Mouse (Mus musculus) embryonic facial prominence, embryonic 13.5 days (tissue): ENCODE data around the gene Cic. TPM values are rescaled to one million over a fixed set of nuclear protein-coding genes. Genes with fewer than 3 reads are reported as not detected.

Experiments
- ATAC-seq: fragments of 200-750 bp; cut with Nextera tagmentation; 2 replicates; pipeline ENCODE4 v1.8.0; 2017; ENCODE audit warnings: low read depth; ENCODE audit not compliant: insufficient number of reproducible peaks, insufficient read depth, low FRiP score, low TSS enrichment
- H3K27ac ChIP-seq: fragments of 300-500 bp; sonication (generic); 2 replicates; pipeline ENCODE4 v1.5.1; 2015; ENCODE audit warnings: moderate library complexity, mild to moderate bottlenecking, inconsistent platforms
- H3K27me3 ChIP-seq: fragments of 300-500 bp; sonication (generic); 2 replicates; pipeline ENCODE4 v1.6.1; 2015; ENCODE audit warnings: mild to moderate bottlenecking, inconsistent platforms
- H3K36me3 ChIP-seq: fragments of 300-500 bp; sonication (generic); 2 replicates; pipeline ENCODE4 v1.6.1; 2015; ENCODE audit warnings: mild to moderate bottlenecking, inconsistent platforms
- H3K4me1 ChIP-seq: fragments of 300-500 bp; sonication (generic); 2 replicates; pipeline ENCODE4 v1.6.1; 2015; ENCODE audit warnings: inconsistent platforms
- H3K4me2 ChIP-seq: fragments of 300-500 bp; sonication (generic); 2 replicates; pipeline ENCODE4 v1.6.1; 2015; ENCODE audit warnings: moderate library complexity, mild to moderate bottlenecking, inconsistent platforms
- H3K4me3 ChIP-seq: fragments of 300-500 bp; sonication (generic); 2 replicates; pipeline ENCODE4 v1.5.1; 2015; ENCODE audit warnings: mild to moderate bottlenecking, inconsistent platforms
- H3K9ac ChIP-seq: fragments of 300-500 bp; sonication (generic); 2 replicates; pipeline ENCODE4 v1.6.1; 2015; ENCODE audit warnings: mild to moderate bottlenecking, inconsistent platforms
- H3K9me3 ChIP-seq: fragments of 300-500 bp; sonication (generic); 2 replicates; pipeline ENCODE4 v1.6.1; 2016; ENCODE audit warnings: inconsistent platforms
- WGBS: fragments of 180-500 bp; shearing (Covaris S2); methylation state at CpG from one replicate; pipeline ENCODE4 v1.1.7; 2015; ENCODE audit warnings: mixed read lengths; 5-methylcytosine and 5-hydroxymethylcytosine counted together
- polyA plus RNA-seq: library from polyadenylated mRNA; unstranded; fragments of >200 nt; fragmentation: Nextera tagmentation; extraction: Ambion mirVana; gene quantifications from 2 replicates; pipeline ENCODE4 v1.2.1, GENCODE M21; 2015

Gene Cic
- polyA plus RNA-seq, 1 experiment from 2014 or later, result 46.2 TPM

DNA sequence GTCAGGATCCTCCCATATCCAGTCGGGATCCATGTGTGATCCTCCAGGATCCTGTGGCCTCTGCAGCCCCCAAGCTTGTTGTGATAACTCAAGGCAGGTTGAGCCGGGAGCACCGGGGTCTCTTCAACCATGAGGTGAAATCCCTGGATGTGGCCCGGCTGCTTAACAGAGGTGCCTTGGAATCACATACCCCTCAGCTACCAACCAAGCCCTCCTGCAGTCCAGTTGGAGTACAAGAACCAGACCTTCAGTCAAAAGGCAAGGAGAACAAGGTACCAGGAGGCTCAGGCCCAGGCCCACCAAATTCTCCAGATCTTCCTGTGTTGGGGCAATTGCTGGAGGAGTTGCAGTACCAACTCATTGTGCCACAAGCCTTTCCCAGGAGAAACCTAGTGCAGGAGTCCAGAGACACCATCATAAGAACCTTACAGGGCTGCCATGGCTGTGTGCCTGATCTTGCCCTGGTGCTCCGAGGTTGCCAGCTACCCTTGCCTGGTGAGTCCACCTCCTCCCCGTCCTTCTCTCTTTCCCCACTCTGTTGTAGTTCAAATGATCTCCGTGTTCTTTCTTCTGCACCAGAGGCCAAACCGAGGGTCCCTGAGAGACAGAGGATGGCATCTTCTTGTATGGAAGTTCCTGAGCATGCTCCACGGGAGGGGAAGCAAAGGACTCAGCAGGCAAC, 35.6 kb downstream of the Cic start:
- no peak overlapping the region for H3K4me2 ChIP-seq
- H3K9ac ChIP-seq, result no peak overlapping the region
- H3K4me3 ChIP-seq, result no peak overlapping the region
- ATAC-seq, result no peak
- H3K9me3 ChIP-seq, result no peaks in the 10 kb centered on the region
- 74% methylated on average over 9 of the region's 9 CpGs for WGBS
- no peaks in the 10 kb centered on the region for H3K36me3 ChIP-seq
- peaks cover 8% of the 10 kb centered on the region for H3K27me3 ChIP-seq
- peaks cover 16% of the 10 kb centered on the region for H3K4me1 ChIP-seq
- no peak overlapping the region for H3K27ac ChIP-seq

GRCm38 (mm10) chr7:25303685-25304006, 36.1 kb downstream of the Cic start:
- no peak overlapping the region for H3K9ac ChIP-seq
- H3K4me2 ChIP-seq, result no peak overlapping the region
- WGBS, result 84% methylated on average over 3 of the region's 3 CpGs
- H3K36me3 ChIP-seq, result no peaks in the 10 kb centered on the region
- peaks cover 11% of the 10 kb centered on the region for H3K4me1 ChIP-seq
- H3K27ac ChIP-seq, result no peak overlapping the region
- no peak for ATAC-seq
- H3K9me3 ChIP-seq, result no peaks in the 10 kb centered on the region
- no peak overlapping the region for H3K4me3 ChIP-seq
- peaks cover 13% of the 10 kb centered on the region for H3K27me3 ChIP-seq

DNA sequence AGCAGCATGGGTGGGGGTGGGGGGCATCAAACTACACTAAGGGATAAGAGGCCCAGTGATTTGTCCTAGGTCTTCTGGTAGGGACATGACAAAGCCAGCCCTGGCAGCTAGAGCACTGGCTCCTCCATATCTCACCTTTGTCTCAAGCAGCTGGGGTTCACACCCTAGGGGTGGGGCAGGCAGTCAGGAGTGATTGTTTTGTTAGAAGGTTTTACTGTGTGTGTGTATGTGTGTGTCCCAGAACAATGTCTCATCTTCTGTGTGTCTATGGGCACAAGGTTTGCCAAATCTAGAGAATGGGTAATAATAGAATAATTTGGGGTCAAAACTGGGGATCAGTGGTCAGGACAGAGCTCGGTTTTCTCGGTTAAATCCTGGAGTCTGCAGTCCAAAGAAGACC, 38.0 kb downstream of the Cic start:
- Histone ChIP-seq H3K27ac (no peak overlapping the region), H3K4me1 (peaks cover 10% of the 10 kb centered on the region), H3K27me3 (peaks cover 22% of the 10 kb centered on the region), H3K9ac (peak overlapping the region; percentile 49; the same call in 1 of the 2 replicates), H3K9me3 (no peaks in the 10 kb centered on the region), H3K36me3 (no peaks in the 10 kb centered on the region), H3K4me2 (peak overlapping the region; percentile 93), H3K4me3 (peak overlapping the region; percentile 56)
- WGBS, result 4% methylated on average over 2 of the region's 2 CpGs
- ATAC-seq, result no peak

DNA sequence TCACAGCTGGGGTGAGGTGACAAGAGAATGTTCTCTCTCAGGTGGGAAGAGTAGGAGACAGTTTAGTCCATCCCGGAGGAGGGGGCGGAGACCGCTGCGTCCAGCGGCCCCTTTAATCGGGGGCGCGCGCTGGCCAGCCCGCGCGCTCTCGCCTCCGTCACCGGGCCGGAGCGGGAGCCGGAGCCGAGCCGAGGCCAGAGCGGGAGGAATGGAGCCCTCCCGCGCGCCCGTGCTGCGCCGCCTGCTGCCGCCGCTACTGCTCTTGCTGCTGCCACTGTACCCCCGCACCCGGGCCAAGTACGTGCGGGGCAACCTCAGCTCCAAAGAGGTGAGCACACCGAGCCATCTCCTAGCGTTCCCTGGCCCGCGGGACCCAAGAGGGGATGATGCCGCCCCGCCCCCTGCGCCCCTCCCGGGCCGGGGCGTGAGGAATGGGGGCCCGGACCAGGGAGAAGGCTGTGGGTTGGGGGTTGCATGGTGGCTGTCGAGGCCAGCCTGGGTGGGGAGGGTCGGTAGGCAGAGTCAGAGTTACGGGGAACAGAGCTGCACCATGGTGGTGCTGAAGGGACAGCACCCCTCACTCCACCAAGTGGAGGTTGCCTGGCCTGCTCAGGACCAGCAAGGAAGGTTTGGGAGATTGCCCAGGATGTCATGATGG, 38.6 kb downstream of the Cic start, which contains the start of gene Tmem145:
Gene Tmem145 (plus strand): TSS at position 151 of the 658 bp plus-strand sequence.
- ATAC-seq, result peak; percentile 72
- Histone ChIP-seq H3K27ac (peak within 1 kb of the TSS; percentile 12; the same call in 1 of the 2 replicates), H3K9me3 (no peaks in the 10 kb centered on the region), H3K4me2 (peak within 1 kb of the TSS; percentile 93), H3K36me3 (no peaks in the 10 kb centered on the region), H3K4me3 (peak within 1 kb of the TSS; percentile 56), H3K9ac (peak within 1 kb of the TSS; percentile 49), H3K4me1 (peaks cover 10% of the 10 kb centered on the region), H3K27me3 (peaks cover 25% of the 10 kb centered on the region)
- WGBS, result 2% methylated on average over 46 of the region's 47 CpGs

- H3K9ac ChIP-seq, result no peak overlapping the region
- H3K27me3 ChIP-seq, result peaks cover 30% of the 10 kb centered on the region
- no peak for ATAC-seq
- no peak overlapping the region for H3K4me3 ChIP-seq
- WGBS, result 49% methylated on average over 2 of the region's 2 CpGs
- peak overlapping the region; percentile 93; the same call in 1 of the 2 replicates for H3K4me2 ChIP-seq
- peaks cover 10% of the 10 kb centered on the region for H3K4me1 ChIP-seq
- H3K9me3 ChIP-seq, result no peaks in the 10 kb centered on the region
- H3K36me3 ChIP-seq, result no peaks in the 10 kb centered on the region
- H3K27ac ChIP-seq, result no peak overlapping the region
Observed at GRCm38 (mm10) chr7:25306614-25306996, 39.1 kb downstream of the Cic start.

DNA sequence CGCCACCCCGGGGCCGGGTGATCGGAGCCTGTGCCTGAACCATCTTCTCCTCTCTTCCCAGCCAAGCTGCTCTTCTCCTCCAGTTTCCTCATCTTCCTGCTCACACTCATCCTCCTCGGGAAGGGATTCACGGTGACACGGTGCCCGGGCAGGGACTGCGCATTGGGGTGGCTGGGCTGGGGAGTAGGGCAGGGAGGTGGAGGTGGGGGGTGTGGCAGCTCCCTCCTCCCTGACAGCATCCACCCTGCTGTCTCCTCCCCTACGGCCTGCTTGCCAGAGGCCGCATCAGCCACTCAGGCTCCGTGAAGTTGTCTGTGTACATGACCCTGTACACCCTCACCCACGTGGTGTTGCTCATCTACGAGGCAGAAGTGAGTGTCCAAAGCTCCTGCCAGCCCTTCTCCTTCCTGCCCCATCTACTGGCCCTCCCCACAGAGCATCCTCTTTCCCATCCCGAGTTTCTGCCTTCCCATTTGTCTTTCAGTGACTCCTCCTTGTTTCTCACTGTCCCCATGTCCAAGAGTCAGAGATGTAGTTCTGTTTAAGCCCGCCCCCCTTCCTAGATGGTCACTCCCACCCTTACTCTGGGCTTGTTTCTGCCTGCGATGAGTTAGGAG, 41.3 kb downstream of the Cic start:
- no peaks in the 10 kb centered on the region for H3K9me3 ChIP-seq
- peaks cover 52% of the 10 kb centered on the region for H3K27me3 ChIP-seq
- no peaks in the 10 kb centered on the region for H3K36me3 ChIP-seq
- H3K4me1 ChIP-seq, result peaks cover 10% of the 10 kb centered on the region
- H3K9ac ChIP-seq, result no peak overlapping the region
- no peak overlapping the region for H3K4me2 ChIP-seq
- H3K4me3 ChIP-seq, result no peak overlapping the region
- no peak overlapping the region for H3K27ac ChIP-seq
- 59% methylated on average over 17 of the region's 17 CpGs for WGBS
- no peak; the same call in 1 of the 2 replicates for ATAC-seq

- 81% methylated on average over 9 of the region's 9 CpGs for WGBS
- H3K4me3 ChIP-seq, result no peak overlapping the region
- no peak overlapping the region for H3K4me2 ChIP-seq
- H3K27me3 ChIP-seq, result peaks cover 58% of the 10 kb centered on the region
- peaks cover 10% of the 10 kb centered on the region for H3K4me1 ChIP-seq
- no peak for ATAC-seq
- H3K9me3 ChIP-seq, result no peaks in the 10 kb centered on the region
- no peaks in the 10 kb centered on the region for H3K36me3 ChIP-seq
- H3K9ac ChIP-seq, result no peak overlapping the region
- no peak overlapping the region for H3K27ac ChIP-seq
Observed at GRCm38 (mm10) chr7:25309425-25309824, 41.9 kb downstream of the Cic start.

DNA sequence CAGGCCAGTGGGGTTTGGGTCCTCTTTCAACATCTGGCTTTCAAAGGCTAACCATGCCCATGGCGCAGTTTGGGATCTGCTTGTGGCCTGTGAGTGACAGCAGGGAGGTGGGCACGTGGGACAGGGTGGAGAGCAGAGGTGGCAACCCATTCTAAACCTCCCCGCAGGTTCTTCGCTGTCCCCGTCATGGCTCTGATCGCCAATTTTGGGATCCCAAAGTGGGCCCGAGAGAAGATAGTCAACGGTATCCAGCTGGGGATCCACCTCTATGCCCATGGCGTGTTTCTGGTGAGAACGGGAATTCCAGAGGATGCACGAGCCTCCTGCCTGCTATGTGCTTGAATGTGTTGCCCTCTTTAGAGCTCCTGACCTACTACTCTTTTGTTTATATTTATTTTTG, 43.7 kb downstream of the Cic start:
- WGBS, result 78% methylated on average over 11 of the region's 11 CpGs
- H3K4me2 ChIP-seq, result no peak overlapping the region
- H3K9ac ChIP-seq, result no peak overlapping the region
- no peaks in the 10 kb centered on the region for H3K36me3 ChIP-seq
- H3K27ac ChIP-seq, result no peak overlapping the region
- H3K9me3 ChIP-seq, result no peaks in the 10 kb centered on the region
- no peak overlapping the region for H3K4me3 ChIP-seq
- ATAC-seq, result no peak
- H3K27me3 ChIP-seq, result peaks cover 72% of the 10 kb centered on the region
- peaks cover 16% of the 10 kb centered on the region for H3K4me1 ChIP-seq

DNA sequence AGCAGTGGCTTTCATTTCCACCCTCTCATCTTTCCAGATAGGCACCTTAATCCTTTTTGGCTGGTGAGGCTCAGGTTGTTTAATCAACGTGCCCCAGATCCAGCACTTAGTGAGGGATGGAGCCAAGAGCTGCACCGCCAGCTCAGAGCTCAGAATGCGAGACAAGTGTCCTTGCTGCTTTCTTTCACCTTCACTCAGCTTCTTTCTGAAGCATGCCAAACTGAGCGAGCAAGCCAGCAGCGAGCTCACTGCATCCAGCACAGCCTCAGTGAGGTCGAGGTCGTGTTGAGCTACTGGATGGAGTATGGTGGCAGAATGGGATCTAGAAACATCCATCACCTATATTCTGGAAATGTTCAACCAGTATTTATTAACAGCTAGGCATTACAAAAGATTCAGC, 45.8 kb downstream of the Cic start:
- Histone ChIP-seq H3K4me1 (peaks cover 26% of the 10 kb centered on the region), H3K36me3 (no peaks in the 10 kb centered on the region), H3K4me2 (no peak overlapping the region), H3K9ac (no peak overlapping the region), H3K9me3 (no peaks in the 10 kb centered on the region), H3K4me3 (no peak overlapping the region), H3K27me3 (peaks cover 63% of the 10 kb centered on the region), H3K27ac (no peak overlapping the region)
- no peak for ATAC-seq
- WGBS, result 46% methylated on average over 7 of the region's 7 CpGs

DNA sequence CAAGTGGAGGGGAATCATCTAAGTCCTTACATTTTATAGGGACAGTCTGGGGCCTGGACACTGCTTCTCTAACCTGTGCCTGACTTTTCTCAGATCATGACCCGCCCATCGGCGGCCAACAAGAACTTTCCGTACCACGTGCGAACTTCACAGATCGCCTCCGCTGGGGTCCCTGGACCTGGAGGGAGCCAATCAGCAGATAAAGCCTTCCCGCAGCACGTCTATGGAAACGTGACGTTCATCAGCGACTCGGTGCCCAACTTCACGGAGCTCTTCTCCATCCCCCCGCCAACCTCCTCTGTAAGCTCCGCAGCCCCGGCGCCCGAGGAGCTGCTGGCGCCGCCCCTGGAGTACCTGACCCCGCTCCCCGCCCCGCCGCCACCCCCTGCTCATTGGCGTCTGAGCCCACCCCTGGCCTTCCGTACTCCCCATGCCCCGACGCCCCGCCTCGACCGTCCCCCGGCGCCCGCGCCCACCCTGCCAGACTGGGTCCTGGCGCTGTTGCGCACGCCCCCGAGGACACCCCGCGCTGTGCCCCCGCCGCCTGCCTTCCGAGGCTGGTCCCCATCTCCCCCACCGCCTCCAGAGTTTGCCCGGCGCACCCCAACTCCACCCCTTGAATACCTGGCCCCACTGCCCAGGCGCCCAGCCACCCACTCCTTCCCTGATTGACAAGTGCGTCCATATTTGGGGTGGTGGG, 47.3 kb downstream of the Cic start:
- WGBS, result 1% methylated on average over 51 of the region's 51 CpGs
- Histone ChIP-seq H3K4me2 (peak overlapping the region; percentile 99), H3K4me1 (peaks cover 32% of the 10 kb centered on the region), H3K27ac (no peak overlapping the region), H3K9me3 (no peaks in the 10 kb centered on the region), H3K36me3 (0 out of 2 replicates have a peak, but pooled peaks cover under 1% of the 10 kb centered on the region), H3K27me3 (peaks cover 50% of the 10 kb centered on the region), H3K9ac (peak overlapping the region; percentile 71), H3K4me3 (peak overlapping the region; percentile 73)
- ATAC-seq, result no peak

DNA sequence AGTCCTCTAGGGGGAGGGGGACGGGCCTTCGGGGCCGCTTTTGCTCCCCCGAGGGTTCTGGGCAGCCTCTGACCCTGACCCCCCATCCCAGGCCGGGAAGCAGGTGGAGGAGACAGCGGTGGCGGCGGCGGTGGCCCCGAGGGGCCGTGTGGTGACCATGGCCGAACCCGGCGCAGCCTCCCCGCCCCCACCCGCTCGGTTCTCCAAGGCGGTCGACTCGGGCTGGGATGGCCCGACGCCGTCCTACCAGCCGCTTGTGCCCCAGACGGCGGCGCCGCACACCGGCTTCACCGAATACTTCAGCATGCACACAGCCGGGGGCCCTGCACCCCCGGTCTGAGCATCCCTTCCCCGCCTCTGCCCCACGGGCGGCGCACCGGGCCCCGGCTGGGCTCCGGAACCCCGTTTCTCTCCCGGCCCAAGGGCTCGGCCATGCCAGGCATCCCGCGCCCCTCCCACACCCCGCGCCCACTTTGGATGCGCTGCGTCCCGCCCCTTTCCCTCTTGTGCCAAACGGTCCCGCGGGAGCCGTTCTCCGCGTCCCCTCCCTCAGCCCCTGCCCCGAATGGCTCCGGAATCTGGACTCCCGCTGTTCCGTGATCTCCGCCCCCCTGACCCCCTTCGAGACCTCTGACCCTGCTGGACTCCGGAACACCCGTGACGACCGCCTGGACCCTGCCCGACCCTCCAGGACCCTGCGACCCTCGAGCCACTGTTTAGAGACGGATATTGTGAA, 48.0 kb downstream of the Cic start:
- Histone ChIP-seq H3K9ac (peak overlapping the region; percentile 71), H3K27me3 (peaks cover 50% of the 10 kb centered on the region), H3K9me3 (no peaks in the 10 kb centered on the region), H3K4me3 (peak overlapping the region; percentile 73), H3K27ac (peak overlapping the region; percentile 22; the same call in 1 of the 2 replicates), H3K4me2 (peak overlapping the region; percentile 99), H3K4me1 (peaks cover 32% of the 10 kb centered on the region), H3K36me3 (0 out of 2 replicates have a peak, but pooled peaks cover 3% of the 10 kb centered on the region)
- no peak for ATAC-seq
- WGBS, result 1% methylated on average over 54 of the region's 69 CpGs
